Mouse (Mus musculus) spleen, adult 12 weeks (tissue): ENCODE data around the gene Dera.

Source experiments
- DNase-seq: peaks from one replicate; pipeline ENCODE4 v3.0.0; 2022; ENCODE audit warnings: low spot score

Gene Dera

GRCm38 (mm10) chr6:137806806-137807205 lies 52.5 kb downstream of the Dera start:
- DNase-seq = no peak

- no peak for DNase-seq
Measured at GRCm38 (mm10) chr6:137807296-137807695, 53.0 kb downstream of the Dera start.

- DNase-seq = no peak
Measured at GRCm38 (mm10) chr6:137808706-137809105, 54.4 kb downstream of the Dera start.

GRCm38 (mm10) chr6:137810136-137810535 lies 55.8 kb downstream of the Dera start:
- DNase-seq = no peak

- no peak for DNase-seq
Measured at GRCm38 (mm10) chr6:137814006-137814405, 59.7 kb downstream of the Dera start.

GRCm38 (mm10) chr6:137816508-137816907 lies 62.2 kb downstream of the Dera start:
- no peak for DNase-seq

GRCm38 (mm10) chr6:137822550-137822949 lies 68.2 kb downstream of the Dera start:
- no peak for DNase-seq

- no peak for DNase-seq
Measured at GRCm38 (mm10) chr6:137824046-137825021, 70.0 kb downstream of the Dera start.

GRCm38 (mm10) chr6:137825022-137825613 lies 70.8 kb downstream of the Dera start:
- DNase-seq = no peak

- DNase-seq = no peak
Measured at GRCm38 (mm10) chr6:137829056-137829776, 74.9 kb downstream of the Dera start.

- DNase-seq = no peak
Measured at GRCm38 (mm10) chr6:137836799-137837198, 82.5 kb downstream of the Dera start.

- no peak for DNase-seq
Measured at GRCm38 (mm10) chr6:137843337-137843736, 89.0 kb downstream of the Dera start.

GRCm38 (mm10) chr6:137857198-137858194 lies 103.2 kb downstream of the Dera start:
- no peak for DNase-seq

- DNase-seq = no peak
Measured at GRCm38 (mm10) chr6:137869903-137870580, 115.7 kb downstream of the Dera start.

- no peak for DNase-seq
Measured at GRCm38 (mm10) chr6:137870667-137871066, 116.3 kb downstream of the Dera start.

- DNase-seq = no peak
Measured at GRCm38 (mm10) chr6:137872055-137872735, 117.8 kb downstream of the Dera start.

- no peak for DNase-seq
Measured at GRCm38 (mm10) chr6:137874471-137875244, 120.3 kb downstream of the Dera start.

- DNase-seq = no peak
Measured at GRCm38 (mm10) chr6:137885644-137886043, 131.3 kb downstream of the Dera start.

GRCm38 (mm10) chr6:137886210-137886979 lies 132.0 kb downstream of the Dera start:
- DNase-seq = no peak
